Mouse (Mus musculus) stomach, embryonic 16.5 days (tissue): ENCODE measurements around the gene Ren1. TPM values are rescaled to one million over a fixed set of nuclear protein-coding genes. Genes with fewer than 3 reads are reported as not detected.

Source experiments
- ATAC-seq: fragments of 200-750 bp; cut with Nextera tagmentation; 2 replicates; pipeline ENCODE4 v1.8.0; 2017; ENCODE audit warnings: moderate number of reproducible peaks, moderate TSS enrichment; ENCODE audit not compliant: insufficient read depth, low FRiP score
- H3K27ac ChIP-seq: fragments of 300-500 bp; sonication (generic); 2 replicates; pipeline ENCODE4 v1.5.1; 2014; ENCODE audit warnings: low read length
- H3K27me3 ChIP-seq: fragments of 300-500 bp; sonication (generic); 2 replicates; pipeline ENCODE4 v1.6.1; 2014; ENCODE audit warnings: low read length, control low read depth, mixed read lengths; ENCODE audit not compliant: control insufficient read depth, insufficient read depth
- H3K36me3 ChIP-seq: fragments of 300-500 bp; sonication (generic); 2 replicates; pipeline ENCODE4 v1.6.1; 2014; ENCODE audit warnings: low read length; ENCODE audit not compliant: control insufficient read depth, insufficient read depth
- H3K4me1 ChIP-seq: fragments of 300-500 bp; sonication (generic); 2 replicates; pipeline ENCODE4 v1.6.1; 2014; ENCODE audit warnings: low read length, control low read depth, mixed read lengths; ENCODE audit not compliant: control insufficient read depth, insufficient read depth
- H3K4me2 ChIP-seq: fragments of 300-500 bp; sonication (generic); 2 replicates; pipeline ENCODE4 v1.6.1; 2014; ENCODE audit warnings: low read depth, low read length, mixed read lengths
- H3K4me3 ChIP-seq: fragments of 300-500 bp; sonication (generic); replicated peaks from 2 replicates; pipeline ENCODE4 v1.5.1; 2014; ENCODE audit warnings: mild to moderate bottlenecking, low read length
- H3K9ac ChIP-seq: fragments of 300-500 bp; sonication (generic); 2 replicates; pipeline ENCODE4 v1.6.1; 2014; ENCODE audit warnings: low read length
- H3K9me3 ChIP-seq: fragments of 300-500 bp; sonication (generic); replicated peaks from 2 replicates; pipeline ENCODE4 v1.6.1; 2016; ENCODE audit warnings: low read length, control low read depth; ENCODE audit not compliant: control insufficient read depth
- WGBS: fragments of 180-500 bp; shearing (Covaris S2); extraction: QIAGEN DNeasy Blood & Tissue Kit; methylation state at CpG from one replicate; pipeline ENCODE4 v1.1.7; 2014; 5-methylcytosine and 5-hydroxymethylcytosine counted together
- polyA plus RNA-seq: library from polyadenylated mRNA; unstranded; fragments of >200 nt; fragmentation: Nextera tagmentation; extraction: Ambion mirVana; gene quantifications from 2 replicates; pipeline ENCODE4 v1.2.1, GENCODE M21; 2015

Ren1 gene
- polyA plus RNA-seq, 1 experiment from 2014 or later = 3.6 TPM

GRCm38 (mm10) chr1:133407436-133407835, 57.1 kb downstream of the Ren1 start:
- Histone ChIP-seq H3K36me3 (no peaks in the 10 kb centered on the region), H3K9me3 (no peaks in the 10 kb centered on the region), H3K27me3 (no peaks in the 10 kb centered on the region), H3K27ac (no peak overlapping the region), H3K4me1 (peaks cover 10% of the 10 kb centered on the region; the same call in 1 of the 2 replicates), H3K9ac (no peak overlapping the region), H3K4me2 (no peak overlapping the region), H3K4me3 (no peak overlapping the region)
- ATAC-seq = no peak
- 61% methylated on average over 6 of the region's 6 CpGs for WGBS

- WGBS = 58% methylated on average over 9 of the region's 9 CpGs
- Histone ChIP-seq H3K4me2 (no peak overlapping the region), H3K4me3 (no peak overlapping the region), H3K27ac (no peak overlapping the region), H3K9ac (no peak overlapping the region), H3K36me3 (no peaks in the 10 kb centered on the region), H3K4me1 (peaks cover 19% of the 10 kb centered on the region), H3K9me3 (no peaks in the 10 kb centered on the region), H3K27me3 (no peaks in the 10 kb centered on the region)
- ATAC-seq = no peak
Measured at GRCm38 (mm10) chr1:133408321-133408720, 58.0 kb downstream of the Ren1 start.

GRCm38 (mm10) chr1:133408880-133409516, 58.7 kb downstream of the Ren1 start:
- no peak for ATAC-seq
- Histone ChIP-seq H3K4me1 (peaks cover 24% of the 10 kb centered on the region), H3K9me3 (no peaks in the 10 kb centered on the region), H3K4me2 (no peak overlapping the region), H3K27ac (no peak overlapping the region), H3K27me3 (no peaks in the 10 kb centered on the region), H3K36me3 (no peaks in the 10 kb centered on the region), H3K4me3 (no peak overlapping the region), H3K9ac (no peak overlapping the region)
- 25% methylated on average over 6 of the region's 6 CpGs for WGBS

GRCm38 (mm10) chr1:133409786-133410185, 59.5 kb downstream of the Ren1 start:
- no peaks in the 10 kb centered on the region for H3K36me3 ChIP-seq
- 67% methylated on average over 9 of the region's 9 CpGs for WGBS
- no peak for ATAC-seq
- H3K27ac ChIP-seq = no peak overlapping the region
- H3K9me3 ChIP-seq = no peaks in the 10 kb centered on the region
- H3K9ac ChIP-seq = no peak overlapping the region
- no peak overlapping the region for H3K4me3 ChIP-seq
- peaks cover 30% of the 10 kb centered on the region for H3K4me1 ChIP-seq
- no peak overlapping the region for H3K4me2 ChIP-seq
- H3K27me3 ChIP-seq = no peaks in the 10 kb centered on the region

Other genes with a start within 250 kb of the Ren1 start
- gene Ppp1r15b, start 219.4 kb upstream of the Ren1 start, polyA plus RNA-seq = 55.3 and 57.0 TPM in 2 replicates
- gene Plekha6, start 186.3 kb upstream of the Ren1 start, polyA plus RNA-seq = 17.0 and 17.7 TPM in 2 replicates
- gene Golt1a, start 40.7 kb upstream of the Ren1 start, polyA plus RNA-seq = 8.2 and 8.7 TPM in 2 replicates
- gene Kiss1, start 28.6 kb upstream of the Ren1 start, polyA plus RNA-seq = not detected in 2 replicates
- gene Etnk2, start 13.1 kb downstream of the Ren1 start, polyA plus RNA-seq = 4.5 and 4.7 TPM in 2 replicates
- gene Sox13, start 73.9 kb downstream of the Ren1 start, polyA plus RNA-seq = 5.2 and 5.6 TPM in 2 replicates